Mouse (Mus musculus): ENCODE data around the gene Rhod. TPM values are rescaled to one million over a fixed set of nuclear protein-coding genes. Genes with fewer than 3 reads are reported as not detected.
A peak's percentile ranks its signal among the peaks of the same experiment; 100 is the strongest.

Gene Rhod
- polyA plus RNA-seq, 1 experiment from 2014 or later, result 49.7 TPM

DNA sequence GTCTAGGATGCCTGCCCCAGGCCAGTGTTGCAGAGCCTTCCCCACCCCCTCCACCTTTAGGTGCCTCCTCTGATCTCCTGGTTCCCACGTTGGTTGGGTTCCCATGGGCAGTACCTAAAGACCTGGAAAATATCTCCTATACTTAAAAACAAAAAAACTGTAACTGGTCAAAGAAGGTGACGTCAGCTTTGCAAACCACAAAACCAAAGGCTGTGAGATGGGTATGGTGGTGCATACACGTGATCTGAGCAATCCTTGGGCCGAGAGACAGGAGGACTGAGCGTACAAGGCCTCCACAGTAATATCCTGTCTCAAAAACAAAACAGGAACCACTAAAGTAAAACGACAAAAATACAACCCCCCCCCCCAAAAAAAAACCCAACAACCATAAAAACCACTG lies 1.3 kb downstream of the Rhod start:
- Histone ChIP-seq H3K36me3 (ENCODE audit: insufficient read depth, low read length) (no peaks in the 10 kb centered on the region), H3K4me1 (replicated peaks; ENCODE audit: insufficient read depth, low read length) (peaks cover 20% of the 10 kb centered on the region), H3K9ac (ENCODE audit: low read depth, low read length) (peak overlapping the region; percentile 79; the same call in 1 of the 2 replicates), H3K27me3 (ENCODE audit: insufficient read depth, low read length) (no peaks in the 10 kb centered on the region), H3K4me2 (ENCODE audit: low read length) (peak overlapping the region; percentile 94), H3K9me3 (replicated peaks; ENCODE audit: low read length) (no peaks in the 10 kb centered on the region), H3K4me3 (replicated peaks; ENCODE audit: low read depth, low read length) (peak overlapping the region; percentile 83; the same call in 1 of the 2 replicates), H3K27ac (no peak overlapping the region)
- no peak for TF ChIP-seq CTCF (IDR thresholded peaks at IDR 0.05; ENCODE audit: low read depth)
- DNase-seq (ENCODE audit: low spot score) (no peak), ATAC-seq (replicated peaks; ENCODE audit: low FRiP score, low read depth) (no peak)
- 69% methylated on average over 6 of the region's 6 CpGs for WGBS

DNA sequence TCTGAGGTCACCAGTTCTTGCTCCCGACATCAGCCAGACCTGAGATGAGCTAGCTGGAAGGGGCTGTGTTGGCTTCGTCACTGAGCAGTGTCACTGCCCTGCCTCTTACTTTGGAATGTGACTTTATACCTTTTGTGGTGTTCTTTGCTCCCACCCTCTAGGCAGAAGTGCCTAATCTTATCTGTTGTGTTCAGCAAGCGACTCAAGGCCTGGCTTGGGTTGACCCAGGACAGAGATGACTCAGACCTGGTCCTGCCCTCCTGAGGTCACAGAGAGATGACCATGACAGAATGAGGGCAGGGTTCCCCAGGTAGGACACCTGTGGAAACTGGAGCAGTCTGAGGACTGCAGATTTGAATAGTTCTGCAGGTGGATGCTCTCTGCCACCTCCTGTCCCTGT lies 3.0 kb downstream of the Rhod start:
- Histone ChIP-seq H3K4me1 (replicated peaks; ENCODE audit: insufficient read depth, low read length) (peaks cover 16% of the 10 kb centered on the region), H3K27me3 (ENCODE audit: insufficient read depth, low read length) (no peaks in the 10 kb centered on the region), H3K9me3 (replicated peaks; ENCODE audit: low read length) (no peaks in the 10 kb centered on the region), H3K4me3 (replicated peaks; ENCODE audit: low read depth, low read length) (no peak overlapping the region), H3K36me3 (ENCODE audit: insufficient read depth, low read length) (peaks cover 9% of the 10 kb centered on the region; the same call in 1 of the 2 replicates), H3K9ac (ENCODE audit: low read depth, low read length) (no peak overlapping the region), H3K4me2 (ENCODE audit: low read length) (no peak overlapping the region), H3K27ac (no peak overlapping the region)
- DNase-seq (ENCODE audit: low spot score), result no peak
- 95% methylated on average over 3 of the region's 3 CpGs for WGBS
- no peak for ATAC-seq (replicated peaks; ENCODE audit: low FRiP score, low read depth)
- no peak for TF ChIP-seq CTCF (IDR thresholded peaks at IDR 0.05; ENCODE audit: low read depth)

DNA sequence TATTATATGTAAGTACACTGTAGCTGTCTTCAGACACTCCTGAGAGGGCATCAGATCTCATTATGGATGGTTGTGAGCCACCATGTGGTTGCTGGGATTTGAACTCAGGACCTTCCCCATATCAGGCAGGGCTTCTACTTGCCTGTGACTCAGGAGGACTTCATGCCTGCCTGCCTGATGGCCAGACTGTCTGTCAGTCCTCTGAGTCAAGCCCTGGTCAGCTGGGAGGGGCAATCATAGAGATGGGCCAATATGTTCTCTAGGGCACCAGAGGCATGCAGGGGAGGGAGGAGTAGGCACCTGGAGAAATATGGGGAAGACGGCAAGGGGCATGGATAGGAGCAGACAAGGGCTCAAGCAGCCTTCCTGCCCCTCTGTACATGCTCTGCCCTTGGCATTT lies 4.2 kb downstream of the Rhod start:
- H3K4me2 ChIP-seq (ENCODE audit: low read length), result no peak overlapping the region
- no peaks in the 10 kb centered on the region for H3K9me3 ChIP-seq (replicated peaks; ENCODE audit: low read length)
- peaks cover 9% of the 10 kb centered on the region; the same call in 1 of the 2 replicates for H3K36me3 ChIP-seq (ENCODE audit: insufficient read depth, low read length)
- no peak for TF ChIP-seq CTCF (IDR thresholded peaks at IDR 0.05; ENCODE audit: low read depth)
- no peak overlapping the region for H3K4me3 ChIP-seq (replicated peaks; ENCODE audit: low read depth, low read length)
- H3K4me1 ChIP-seq (replicated peaks; ENCODE audit: insufficient read depth, low read length), result peaks cover 4% of the 10 kb centered on the region; the same call in 1 of the 2 replicates
- ATAC-seq (replicated peaks; ENCODE audit: low FRiP score, low read depth), result no peak
- WGBS, result 73% methylated on average over 1 of the region's 1 CpGs
- H3K9ac ChIP-seq (ENCODE audit: low read depth, low read length), result no peak overlapping the region
- DNase-seq (ENCODE audit: low spot score), result no peak
- H3K27me3 ChIP-seq (ENCODE audit: insufficient read depth, low read length), result no peaks in the 10 kb centered on the region
- H3K27ac ChIP-seq, result no peak overlapping the region

DNA sequence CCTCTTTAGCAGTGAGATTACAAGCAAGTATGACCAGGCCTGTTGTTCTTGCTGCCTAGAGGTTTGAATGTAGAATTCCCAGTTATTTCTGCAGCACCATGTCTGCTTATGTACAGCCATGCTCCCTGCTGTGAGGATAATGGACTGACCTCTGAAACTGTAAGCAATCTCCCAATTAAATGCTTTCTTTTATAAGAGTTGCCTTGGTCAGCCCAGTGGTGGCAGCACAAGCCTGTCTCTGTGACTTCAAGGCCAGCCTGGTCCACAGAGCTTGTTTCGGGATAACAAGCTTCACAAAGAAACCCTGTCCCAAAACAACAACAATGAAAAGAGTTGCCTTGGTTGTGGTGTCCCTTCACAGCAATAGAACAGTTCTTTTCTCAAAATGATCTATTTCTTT lies 5.5 kb downstream of the Rhod start:
- Histone ChIP-seq H3K9ac (ENCODE audit: low read depth, low read length) (no peak overlapping the region), H3K36me3 (ENCODE audit: insufficient read depth, low read length) (peaks cover 9% of the 10 kb centered on the region; the same call in 1 of the 2 replicates), H3K4me2 (ENCODE audit: low read length) (no peak overlapping the region), H3K4me1 (replicated peaks; ENCODE audit: insufficient read depth, low read length) (no peaks in the 10 kb centered on the region), H3K4me3 (replicated peaks; ENCODE audit: low read depth, low read length) (no peak overlapping the region), H3K9me3 (replicated peaks; ENCODE audit: low read length) (no peaks in the 10 kb centered on the region), H3K27ac (no peak overlapping the region), H3K27me3 (ENCODE audit: insufficient read depth, low read length) (no peaks in the 10 kb centered on the region)
- peak; percentile 17 for TF ChIP-seq CTCF (IDR thresholded peaks at IDR 0.05; ENCODE audit: low read depth)
- DNase-seq (ENCODE audit: low spot score), result no peak
- WGBS, result 86% methylated on average over 1 of the region's 1 CpGs
- no peak for ATAC-seq (replicated peaks; ENCODE audit: low FRiP score, low read depth)

DNA sequence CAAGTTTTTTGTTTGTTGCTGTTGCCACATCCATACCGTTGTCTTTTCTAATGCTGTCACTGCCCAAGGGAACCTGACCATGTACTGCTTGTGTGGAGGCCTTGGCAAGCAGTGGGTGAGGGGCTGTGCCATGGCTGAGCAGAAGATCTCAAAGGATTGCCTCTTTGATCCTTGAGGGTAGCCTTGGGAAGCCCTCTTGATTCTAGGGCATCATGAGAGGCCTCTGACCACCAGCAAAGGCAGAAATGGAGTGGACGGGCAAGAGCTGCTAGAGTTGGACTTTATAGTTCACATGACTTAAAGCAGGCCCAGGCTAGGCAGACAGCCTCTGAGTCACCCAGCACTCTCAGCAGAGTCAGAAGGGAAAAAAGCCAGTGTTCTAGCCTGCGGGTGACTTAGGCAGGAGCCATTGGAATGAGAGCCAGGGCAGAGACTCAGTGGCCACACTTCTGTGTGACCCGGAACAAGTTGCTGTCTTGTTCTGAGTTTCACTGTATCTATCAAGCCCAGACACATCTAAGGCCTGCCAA lies 9.1 kb downstream of the Rhod start:
- no peaks in the 10 kb centered on the region for H3K27me3 ChIP-seq (ENCODE audit: insufficient read depth, low read length)
- no peaks in the 10 kb centered on the region for H3K4me1 ChIP-seq (replicated peaks; ENCODE audit: insufficient read depth, low read length)
- ATAC-seq (replicated peaks; ENCODE audit: low FRiP score, low read depth) (no peak), DNase-seq (ENCODE audit: low spot score) (no peak)
- no peak overlapping the region for H3K27ac ChIP-seq
- TF ChIP-seq CTCF (IDR thresholded peaks at IDR 0.05; ENCODE audit: low read depth), result no peak
- WGBS, result 94% methylated on average over 4 of the region's 4 CpGs
- no peak overlapping the region for H3K4me2 ChIP-seq (ENCODE audit: low read length)
- H3K9ac ChIP-seq (ENCODE audit: low read depth, low read length), result no peak overlapping the region
- H3K4me3 ChIP-seq (replicated peaks; ENCODE audit: low read depth, low read length), result no peak overlapping the region
- H3K9me3 ChIP-seq (replicated peaks; ENCODE audit: low read length), result no peaks in the 10 kb centered on the region
- peaks cover 23% of the 10 kb centered on the region for H3K36me3 ChIP-seq (ENCODE audit: insufficient read depth, low read length)

DNA sequence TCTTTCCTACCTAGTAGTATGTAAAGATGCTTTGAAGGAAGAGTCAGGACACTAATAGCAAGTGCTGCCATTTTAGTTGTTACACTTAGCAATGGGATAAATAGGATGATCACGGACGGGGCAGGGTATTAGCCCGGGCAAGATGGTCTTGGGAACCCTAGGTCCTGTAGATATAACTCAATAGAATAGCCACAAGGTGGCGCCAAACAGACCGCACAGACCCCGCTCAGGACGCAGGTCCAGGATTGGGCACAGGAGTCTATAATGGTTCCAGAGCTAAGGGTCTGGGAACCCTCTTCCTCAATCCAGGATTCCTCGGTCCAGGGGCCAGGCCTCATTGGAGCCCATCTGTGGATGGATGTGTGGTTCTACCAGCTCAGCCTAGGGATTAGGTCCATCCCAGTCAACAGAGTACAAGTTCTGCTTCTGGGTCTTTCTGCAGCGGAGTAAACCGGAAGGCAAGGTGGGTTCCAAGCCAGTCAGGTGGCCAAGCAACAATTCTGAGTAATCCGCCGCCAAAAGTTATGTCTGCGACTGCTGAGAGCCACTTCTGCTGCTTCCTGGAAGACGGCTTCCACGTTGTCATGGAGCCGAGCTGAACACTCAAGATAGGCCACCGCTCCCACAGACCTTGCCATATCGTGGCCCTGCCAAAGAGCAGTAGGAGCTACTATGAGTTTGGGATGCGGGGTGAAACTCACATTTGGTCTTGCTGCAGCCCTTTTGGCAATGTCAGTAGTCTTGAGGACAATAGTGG lies 13.4 kb downstream of the Rhod start:
- Histone ChIP-seq H3K36me3 (ENCODE audit: insufficient read depth, low read length) (peaks cover 18% of the 10 kb centered on the region), H3K9ac (ENCODE audit: low read depth, low read length) (no peak overlapping the region), H3K4me2 (ENCODE audit: low read length) (no peak overlapping the region), H3K4me1 (replicated peaks; ENCODE audit: insufficient read depth, low read length) (no peaks in the 10 kb centered on the region), H3K9me3 (replicated peaks; ENCODE audit: low read length) (no peaks in the 10 kb centered on the region), H3K4me3 (replicated peaks; ENCODE audit: low read depth, low read length) (no peak overlapping the region), H3K27ac (no peak overlapping the region), H3K27me3 (ENCODE audit: insufficient read depth, low read length) (no peaks in the 10 kb centered on the region)
- ATAC-seq (replicated peaks; ENCODE audit: low FRiP score, low read depth), result 0 out of 2 replicates have a peak, but pooled peaks have one; percentile 52
- 76% methylated on average over 19 of the region's 19 CpGs for WGBS
- DNase-seq (ENCODE audit: low spot score), result peak; percentile 73
- peak; percentile 78 for TF ChIP-seq CTCF (IDR thresholded peaks at IDR 0.05; ENCODE audit: low read depth)

Measured in kidney, postnatal 0 days (tissue).